Mouse (Mus musculus): Measurements from ENCODE around the gene Crygs. TPM values are rescaled to one million over a fixed set of nuclear protein-coding genes. Genes with fewer than 3 reads are reported as not detected.
"Not testable (repeated sequence)": the region's sequence is repeated elsewhere in the genome, so short reads cannot be mapped to it uniquely, and the experiment has no call there.

Gene Crygs
- polyA plus RNA-seq, 1 experiment from 2014 or later = not detected

GRCm38 (mm10) chr16:22779228-22779835, 32.0 kb downstream of the Crygs start:
- Histone ChIP-seq H3K9me3 (no peaks in the 10 kb centered on the region), H3K4me2 (no peak overlapping the region), H3K27me3 (replicated peaks) (no peaks in the 10 kb centered on the region), H3K36me3 (no peaks in the 10 kb centered on the region), H3K9ac (no peak overlapping the region), H3K27ac (no peak overlapping the region), H3K4me1 (no peaks in the 10 kb centered on the region), H3K4me3 (replicated peaks) (no peak overlapping the region)
- WGBS = 86% methylated on average over 3 of the region's 3 CpGs
- ATAC-seq (ENCODE audit: insufficient read depth, low FRiP score, low read depth) = no peak

- WGBS = 89% methylated on average over 12 of the region's 12 CpGs
- not testable (repeated sequence) for H3K4me1 ChIP-seq
Measured at GRCm38 (mm10) chr16:22778296-22778695, 33.1 kb downstream of the Crygs start.

GRCm38 (mm10) chr16:22775471-22775985, 35.8 kb downstream of the Crygs start:
- no peaks in the 10 kb centered on the region for H3K9me3 ChIP-seq
- H3K27ac ChIP-seq = no peak overlapping the region
- WGBS = 74% methylated on average over 5 of the region's 5 CpGs
- no peaks in the 10 kb centered on the region for H3K4me1 ChIP-seq
- no peak for ATAC-seq (ENCODE audit: insufficient read depth, low FRiP score, low read depth)
- no peak overlapping the region for H3K9ac ChIP-seq
- no peaks in the 10 kb centered on the region for H3K36me3 ChIP-seq
- H3K4me3 ChIP-seq (replicated peaks) = no peak overlapping the region
- no peak overlapping the region for H3K4me2 ChIP-seq
- H3K27me3 ChIP-seq (replicated peaks) = no peaks in the 10 kb centered on the region

More at GRCm38 (mm10) chr16:22778296-22778695, 33.1 kb downstream of the Crygs start:
- not testable (repeated sequence) for H3K9me3 ChIP-seq; ATAC-seq (ENCODE audit: insufficient read depth, low FRiP score, low read depth); H3K36me3 ChIP-seq; H3K4me3 ChIP-seq (replicated peaks); H3K9ac ChIP-seq; H3K4me2 ChIP-seq; H3K27me3 ChIP-seq (replicated peaks); H3K27ac ChIP-seq

- H3K27ac ChIP-seq = no peak overlapping the region
- ATAC-seq (ENCODE audit: insufficient read depth, low FRiP score, low read depth) = no peak
- H3K27me3 ChIP-seq (replicated peaks) = no peaks in the 10 kb centered on the region
- no peak overlapping the region for H3K4me2 ChIP-seq
- H3K4me1 ChIP-seq = no peaks in the 10 kb centered on the region
- H3K9ac ChIP-seq = no peak overlapping the region
- no peaks in the 10 kb centered on the region for H3K36me3 ChIP-seq
- no peak overlapping the region for H3K4me3 ChIP-seq (replicated peaks)
- no peaks in the 10 kb centered on the region for H3K9me3 ChIP-seq
- WGBS = 68% methylated on average over 8 of the region's 8 CpGs
Measured at GRCm38 (mm10) chr16:22768661-22769060, 42.7 kb downstream of the Crygs start.

GRCm38 (mm10) chr16:22767405-22767804, 44.0 kb downstream of the Crygs start:
- H3K36me3 ChIP-seq = no peaks in the 10 kb centered on the region
- no peak for ATAC-seq (ENCODE audit: insufficient read depth, low FRiP score, low read depth)
- no peaks in the 10 kb centered on the region for H3K27me3 ChIP-seq (replicated peaks)
- H3K4me3 ChIP-seq (replicated peaks) = no peak overlapping the region
- no peaks in the 10 kb centered on the region for H3K9me3 ChIP-seq
- no peak overlapping the region for H3K4me2 ChIP-seq
- H3K4me1 ChIP-seq = no peaks in the 10 kb centered on the region
- 82% methylated on average over 3 of the region's 3 CpGs for WGBS
- H3K27ac ChIP-seq = no peak overlapping the region
- no peak overlapping the region for H3K9ac ChIP-seq

GRCm38 (mm10) chr16:22766738-22767211, 44.6 kb downstream of the Crygs start:
- no peak for ATAC-seq (ENCODE audit: insufficient read depth, low FRiP score, low read depth)

GRCm38 (mm10) chr16:22765531-22765930, 45.8 kb downstream of the Crygs start:
- Histone ChIP-seq H3K4me1 (no peaks in the 10 kb centered on the region), H3K27me3 (replicated peaks) (no peaks in the 10 kb centered on the region), H3K9ac (no peak overlapping the region), H3K4me3 (replicated peaks) (no peak overlapping the region), H3K27ac (no peak overlapping the region), H3K36me3 (no peaks in the 10 kb centered on the region), H3K9me3 (no peaks in the 10 kb centered on the region), H3K4me2 (no peak overlapping the region)
- no peak for ATAC-seq (ENCODE audit: insufficient read depth, low FRiP score, low read depth)
- WGBS = 86% methylated on average over 7 of the region's 7 CpGs

More at GRCm38 (mm10) chr16:22766738-22767211, 44.6 kb downstream of the Crygs start:
- 72% methylated on average over 16 of the region's 16 CpGs for WGBS
- Histone ChIP-seq H3K9ac (no peak overlapping the region), H3K27me3 (replicated peaks) (no peaks in the 10 kb centered on the region), H3K27ac (no peak overlapping the region), H3K4me3 (replicated peaks) (no peak overlapping the region), H3K36me3 (no peaks in the 10 kb centered on the region), H3K4me1 (no peaks in the 10 kb centered on the region), H3K9me3 (no peaks in the 10 kb centered on the region), H3K4me2 (no peak overlapping the region)

Other genes starting within 250 kb of the Crygs start
- gene Dgkg, start 154.4 kb downstream of the Crygs start, polyA plus RNA-seq (2015; fragmentation: Nextera tagmentation; extraction: Ambion mirVana) = 1.5 and 2.1 TPM in 2 replicates
- 32.3 and 34.2 TPM in 2 replicates for gene Tbccd1, start 46.1 kb upstream of the Crygs start, polyA plus RNA-seq (2015; fragmentation: Nextera tagmentation; extraction: Ambion mirVana)
- 113 and 129 TPM in 2 replicates for gene Dnajb11, start 46.3 kb upstream of the Crygs start, polyA plus RNA-seq (2015; fragmentation: Nextera tagmentation; extraction: Ambion mirVana)
- gene Ahsg, start 79.7 kb upstream of the Crygs start, polyA plus RNA-seq (2015; fragmentation: Nextera tagmentation; extraction: Ambion mirVana) = 32.5 and 114 TPM in 2 replicates
- gene Fetub, start 106.8 kb upstream of the Crygs start, polyA plus RNA-seq (2015; fragmentation: Nextera tagmentation; extraction: Ambion mirVana) = 0.24 and 0.72 TPM in 2 replicates
- 0.12 TPM in 1 of 2 replicates, not detected in the other for gene Hrg, start 139.5 kb upstream of the Crygs start, polyA plus RNA-seq (2015; fragmentation: Nextera tagmentation; extraction: Ambion mirVana)
- gene Kng2, start 217.9 kb upstream of the Crygs start, polyA plus RNA-seq (2015; fragmentation: Nextera tagmentation; extraction: Ambion mirVana) = 0.50 and 2.0 TPM in 2 replicates
- gene Kng1, start 246.3 kb upstream of the Crygs start, polyA plus RNA-seq (2015; fragmentation: Nextera tagmentation; extraction: Ambion mirVana) = 12.3 and 42.4 TPM in 2 replicates

All from stomach, embryonic 15.5 days (tissue).